Mouse (Mus musculus) effector memory CD4-positive, alpha-beta T cell, adult 5 months (primary cell): ENCODE results near the gene Pdk1. TPM values are rescaled to one million over a fixed set of nuclear protein-coding genes. Genes with fewer than 3 reads are reported as not detected.

Experiments used
- polyA plus RNA-seq: library from polyadenylated mRNA; unstranded; fragments of 100-300 nt; shearing (Covaris generic); gene quantifications from one replicate; pipeline ENCODE4 v1.2.1, GENCODE M21; 2017

Pdk1 gene
- 91.6 TPM for polyA plus RNA-seq

DNA sequence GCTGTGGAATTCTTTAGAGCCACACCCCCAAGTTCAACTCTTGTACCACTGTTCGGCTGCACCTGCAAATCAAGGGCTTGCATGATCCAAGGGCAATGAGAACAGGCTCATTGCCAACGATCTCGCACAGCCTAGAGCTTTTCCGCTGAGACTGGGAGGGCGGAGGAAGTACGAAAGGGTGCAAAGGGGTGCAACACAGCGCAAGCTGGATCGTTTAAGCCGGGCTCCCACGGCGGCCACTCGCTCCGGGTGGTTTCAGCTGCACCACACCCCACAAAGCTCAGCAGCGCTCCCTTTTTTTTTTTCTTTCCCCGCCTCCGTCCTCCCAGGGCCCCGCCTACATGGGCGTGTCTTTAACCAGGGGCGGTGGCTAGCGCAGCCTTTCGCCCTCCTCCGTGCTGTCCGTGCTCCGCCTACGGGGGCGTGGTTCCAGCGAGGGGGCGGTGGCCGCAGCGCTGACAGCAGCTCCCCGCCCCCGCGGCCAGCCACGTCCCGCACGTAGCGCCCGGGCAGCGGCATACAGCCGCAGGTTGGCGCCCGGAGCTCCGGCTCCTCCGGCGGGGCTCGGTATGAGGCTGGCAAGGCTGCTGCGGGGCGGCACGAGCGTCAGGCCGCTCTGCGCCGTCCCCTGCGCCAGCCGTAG, at the start of gene Pdk1:
Pdk1 (plus strand) TSS at position 424 of the 643 bp plus-strand sequence.

Other genes starting within 250 kb of the Pdk1 start
- 55.2 TPM for gene Itga6, start 127.6 kb upstream of the Pdk1 start, polyA plus RNA-seq
- gene Rapgef4, start 108.0 kb downstream of the Pdk1 start, polyA plus RNA-seq: 12.4 TPM